Mouse (Mus musculus): ENCODE measurements around the gene Car10. TPM values are rescaled to one million over a fixed set of nuclear protein-coding genes. Genes with fewer than 3 reads are reported as not detected.

The Car10 gene
- polyA plus RNA-seq, 1 experiment from 2014 or later = 0.13 TPM

- Histone ChIP-seq H3K4me3 (replicated peaks; ENCODE audit: low read length) (no peak overlapping the region), H3K36me3 (ENCODE audit: control insufficient read depth, insufficient read depth, low read length) (no peaks in the 10 kb centered on the region), H3K27ac (ENCODE audit: low read length) (no peak overlapping the region), H3K27me3 (ENCODE audit: control insufficient read depth, insufficient read depth, low read length) (no peaks in the 10 kb centered on the region), H3K9ac (ENCODE audit: low read length) (no peak overlapping the region), H3K9me3 (replicated peaks; ENCODE audit: control insufficient read depth, low read length) (no peaks in the 10 kb centered on the region), H3K4me2 (ENCODE audit: low read depth, low read length) (no peak overlapping the region), H3K4me1 (ENCODE audit: control insufficient read depth, insufficient read depth, low read length) (no peaks in the 10 kb centered on the region)
- no peak for ATAC-seq (ENCODE audit: insufficient read depth, low FRiP score)
- 30% methylated on average over 3 of the region's 3 CpGs for WGBS
These were observed 349.7 kb downstream of the Car10 start for GRCm38 (mm10) chr11:93447566-93447965.

- Histone ChIP-seq H3K4me2 (ENCODE audit: low read depth, low read length) (no peak overlapping the region), H3K9ac (ENCODE audit: low read length) (no peak overlapping the region), H3K27me3 (ENCODE audit: control insufficient read depth, insufficient read depth, low read length) (no peaks in the 10 kb centered on the region), H3K4me1 (ENCODE audit: control insufficient read depth, insufficient read depth, low read length) (no peaks in the 10 kb centered on the region), H3K4me3 (replicated peaks; ENCODE audit: low read length) (no peak overlapping the region), H3K9me3 (replicated peaks; ENCODE audit: control insufficient read depth, low read length) (no peaks in the 10 kb centered on the region), H3K36me3 (ENCODE audit: control insufficient read depth, insufficient read depth, low read length) (no peaks in the 10 kb centered on the region), H3K27ac (ENCODE audit: low read length) (no peak overlapping the region)
- 64% methylated on average over 12 of the region's 12 CpGs for WGBS
- ATAC-seq (ENCODE audit: insufficient read depth, low FRiP score) = no peak
These were observed 350.7 kb downstream of the Car10 start for GRCm38 (mm10) chr11:93448290-93449256.

- no peak for ATAC-seq (ENCODE audit: insufficient read depth, low FRiP score)
- 31% methylated on average over 7 of the region's 7 CpGs for WGBS
These were observed 352.7 kb downstream of the Car10 start for GRCm38 (mm10) chr11:93450535-93450934.

DNA sequence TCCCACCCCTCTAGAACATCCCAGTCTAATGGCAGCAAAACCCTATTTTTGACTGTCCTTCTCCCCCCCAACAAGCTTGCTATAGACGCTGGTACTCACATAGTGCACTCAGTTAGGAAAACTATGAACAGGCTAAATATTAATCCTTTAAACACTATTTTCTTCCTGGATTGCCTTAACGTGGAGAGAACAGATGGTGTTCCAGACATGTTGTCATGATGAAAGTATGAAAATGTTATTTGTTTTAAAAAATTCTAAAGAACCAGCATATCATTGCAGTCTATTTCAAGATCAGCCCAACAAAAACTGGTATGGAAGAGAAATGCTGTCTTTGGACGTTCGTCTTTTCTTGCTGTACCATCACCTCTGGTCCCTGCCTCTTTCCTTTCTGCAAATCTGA is 368.4 kb downstream of the Car10 start:
- WGBS = 69% methylated on average over 4 of the region's 4 CpGs
- no peak overlapping the region for H3K27ac ChIP-seq (ENCODE audit: low read length)
- ATAC-seq (ENCODE audit: insufficient read depth, low FRiP score) = no peak
- H3K4me1 ChIP-seq (ENCODE audit: control insufficient read depth, insufficient read depth, low read length) = no peaks in the 10 kb centered on the region
- H3K36me3 ChIP-seq (ENCODE audit: control insufficient read depth, insufficient read depth, low read length) = no peaks in the 10 kb centered on the region
- H3K27me3 ChIP-seq (ENCODE audit: control insufficient read depth, insufficient read depth, low read length) = no peaks in the 10 kb centered on the region
- H3K9ac ChIP-seq (ENCODE audit: low read length) = no peak overlapping the region
- no peak overlapping the region for H3K4me2 ChIP-seq (ENCODE audit: low read depth, low read length)
- H3K9me3 ChIP-seq (replicated peaks; ENCODE audit: control insufficient read depth, low read length) = no peaks in the 10 kb centered on the region
- no peak overlapping the region for H3K4me3 ChIP-seq (replicated peaks; ENCODE audit: low read length)

More at GRCm38 (mm10) chr11:93450535-93450934, 352.7 kb downstream of the Car10 start:
- H3K27ac ChIP-seq (ENCODE audit: low read length) = no peak overlapping the region
- no peak overlapping the region for H3K4me3 ChIP-seq (replicated peaks; ENCODE audit: low read length)
- no peak overlapping the region for H3K9ac ChIP-seq (ENCODE audit: low read length)
- H3K36me3 ChIP-seq (ENCODE audit: control insufficient read depth, insufficient read depth, low read length) = no peaks in the 10 kb centered on the region
- H3K4me2 ChIP-seq (ENCODE audit: low read depth, low read length) = no peak overlapping the region
- no peaks in the 10 kb centered on the region for H3K27me3 ChIP-seq (ENCODE audit: control insufficient read depth, insufficient read depth, low read length)
- H3K4me1 ChIP-seq (ENCODE audit: control insufficient read depth, insufficient read depth, low read length) = no peaks in the 10 kb centered on the region
- H3K9me3 ChIP-seq (replicated peaks; ENCODE audit: control insufficient read depth, low read length) = no peaks in the 10 kb centered on the region

GRCm38 (mm10) chr11:93467711-93468110 is 369.9 kb downstream of the Car10 start:
- Histone ChIP-seq H3K27me3 (ENCODE audit: control insufficient read depth, insufficient read depth, low read length) (no peaks in the 10 kb centered on the region), H3K4me1 (ENCODE audit: control insufficient read depth, insufficient read depth, low read length) (no peaks in the 10 kb centered on the region), H3K9ac (ENCODE audit: low read length) (no peak overlapping the region), H3K9me3 (replicated peaks; ENCODE audit: control insufficient read depth, low read length) (no peaks in the 10 kb centered on the region), H3K27ac (ENCODE audit: low read length) (no peak overlapping the region), H3K36me3 (ENCODE audit: control insufficient read depth, insufficient read depth, low read length) (no peaks in the 10 kb centered on the region), H3K4me3 (replicated peaks; ENCODE audit: low read length) (no peak overlapping the region), H3K4me2 (ENCODE audit: low read depth, low read length) (no peak overlapping the region)
- ATAC-seq (ENCODE audit: insufficient read depth, low FRiP score) = no peak
- WGBS = 81% methylated on average over 3 of the region's 3 CpGs

DNA sequence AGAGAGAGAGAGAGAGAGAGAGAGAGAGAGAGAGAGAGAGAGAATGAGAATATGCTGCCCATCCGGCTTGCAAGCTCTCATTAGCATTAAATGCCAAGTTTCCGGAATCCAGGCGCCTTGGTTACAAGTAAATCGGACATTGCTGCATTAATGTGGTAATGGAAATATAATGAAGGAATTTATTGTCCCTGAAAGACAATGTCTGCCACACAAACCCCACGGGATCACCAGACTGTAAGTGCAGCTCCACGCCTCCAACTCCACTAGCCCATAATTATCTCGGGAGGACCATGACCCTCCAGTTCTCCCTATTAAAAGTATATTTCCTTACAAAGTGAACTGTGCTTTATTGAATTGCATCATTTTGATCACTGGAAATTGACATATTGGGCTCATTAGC is 372.9 kb downstream of the Car10 start:
- ATAC-seq (ENCODE audit: insufficient read depth, low FRiP score) = no peak
- Histone ChIP-seq H3K4me3 (replicated peaks; ENCODE audit: low read length) (no peak overlapping the region), H3K4me1 (ENCODE audit: control insufficient read depth, insufficient read depth, low read length) (no peaks in the 10 kb centered on the region), H3K27me3 (ENCODE audit: control insufficient read depth, insufficient read depth, low read length) (no peaks in the 10 kb centered on the region), H3K9ac (ENCODE audit: low read length) (no peak overlapping the region), H3K9me3 (replicated peaks; ENCODE audit: control insufficient read depth, low read length) (no peaks in the 10 kb centered on the region), H3K36me3 (ENCODE audit: control insufficient read depth, insufficient read depth, low read length) (no peaks in the 10 kb centered on the region), H3K4me2 (ENCODE audit: low read depth, low read length) (no peak overlapping the region), H3K27ac (ENCODE audit: low read length) (no peak overlapping the region)
- 79% methylated on average over 7 of the region's 7 CpGs for WGBS

DNA sequence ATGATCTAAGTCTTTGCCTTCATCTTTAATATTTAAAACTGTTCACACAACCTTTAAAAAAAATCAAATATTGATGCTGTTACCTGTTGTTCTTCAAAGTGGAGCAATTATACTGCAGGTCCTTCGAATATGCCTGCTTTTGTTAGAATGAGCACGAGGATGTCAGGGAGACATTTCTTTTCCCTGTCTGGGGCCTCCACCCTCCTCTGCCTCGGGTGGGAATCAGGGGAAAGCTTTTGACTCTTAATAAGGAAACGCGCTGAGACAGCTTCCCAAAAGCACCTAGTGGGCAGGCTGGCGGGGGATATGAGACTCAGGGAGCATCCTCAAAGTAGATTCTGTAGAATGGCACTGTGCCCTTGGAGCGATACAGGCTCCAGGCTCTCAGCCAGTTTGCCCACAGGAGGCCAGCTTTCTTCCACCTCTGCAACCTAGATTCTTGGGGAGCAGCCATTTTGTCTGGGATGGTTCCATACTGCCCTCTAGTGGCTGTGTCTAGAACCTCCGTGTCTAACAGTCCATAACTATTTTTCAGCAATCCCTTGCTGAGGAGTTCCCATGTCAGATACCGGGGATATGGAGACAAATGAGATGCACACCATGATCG is 373.8 kb downstream of the Car10 start:
- no peak overlapping the region for H3K4me3 ChIP-seq (replicated peaks; ENCODE audit: low read length)
- 0 out of 2 replicates have a peak, but pooled peaks have one; percentile 33 for ATAC-seq (ENCODE audit: insufficient read depth, low FRiP score)
- no peak overlapping the region for H3K4me2 ChIP-seq (ENCODE audit: low read depth, low read length)
- H3K4me1 ChIP-seq (ENCODE audit: control insufficient read depth, insufficient read depth, low read length) = no peaks in the 10 kb centered on the region
- H3K9ac ChIP-seq (ENCODE audit: low read length) = no peak overlapping the region
- H3K9me3 ChIP-seq (replicated peaks; ENCODE audit: control insufficient read depth, low read length) = no peaks in the 10 kb centered on the region
- no peaks in the 10 kb centered on the region for H3K36me3 ChIP-seq (ENCODE audit: control insufficient read depth, insufficient read depth, low read length)
- no peaks in the 10 kb centered on the region for H3K27me3 ChIP-seq (ENCODE audit: control insufficient read depth, insufficient read depth, low read length)
- no peak overlapping the region for H3K27ac ChIP-seq (ENCODE audit: low read length)
- WGBS = 43% methylated on average over 10 of the region's 10 CpGs

DNA sequence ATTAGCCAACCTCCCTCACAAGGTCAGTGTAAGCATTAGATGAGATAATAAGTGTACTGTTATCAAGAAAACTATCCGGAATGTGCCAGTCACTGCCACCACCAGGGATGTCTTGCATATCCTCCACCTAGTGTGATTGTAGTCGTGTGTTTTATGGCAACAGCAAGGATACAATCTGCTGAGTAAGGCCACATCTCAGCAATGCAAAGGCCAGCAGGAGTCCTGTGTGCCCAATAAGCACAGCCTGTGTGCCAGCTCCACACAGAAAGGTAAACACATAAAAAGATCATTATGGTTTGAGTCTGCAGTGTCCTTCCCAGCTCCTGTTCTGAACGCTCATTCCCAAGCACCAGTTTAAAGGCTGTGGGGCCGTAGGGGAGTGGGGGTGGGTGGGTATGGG is 386.8 kb downstream of the Car10 start:
- Histone ChIP-seq H3K9ac (ENCODE audit: low read length) (no peak overlapping the region), H3K4me1 (ENCODE audit: control insufficient read depth, insufficient read depth, low read length) (no peaks in the 10 kb centered on the region), H3K9me3 (replicated peaks; ENCODE audit: control insufficient read depth, low read length) (no peaks in the 10 kb centered on the region), H3K4me2 (ENCODE audit: low read depth, low read length) (no peak overlapping the region), H3K27me3 (ENCODE audit: control insufficient read depth, insufficient read depth, low read length) (no peaks in the 10 kb centered on the region), H3K36me3 (ENCODE audit: control insufficient read depth, insufficient read depth, low read length) (no peaks in the 10 kb centered on the region), H3K4me3 (replicated peaks; ENCODE audit: low read length) (no peak overlapping the region), H3K27ac (ENCODE audit: low read length) (no peak overlapping the region)
- 69% methylated on average over 4 of the region's 4 CpGs for WGBS
- ATAC-seq (ENCODE audit: insufficient read depth, low FRiP score) = no peak

GRCm38 (mm10) chr11:93487021-93487420 is 389.2 kb downstream of the Car10 start:
- Histone ChIP-seq H3K4me2 (ENCODE audit: low read depth, low read length) (no peak overlapping the region), H3K9me3 (replicated peaks; ENCODE audit: control insufficient read depth, low read length) (no peaks in the 10 kb centered on the region), H3K4me1 (ENCODE audit: control insufficient read depth, insufficient read depth, low read length) (no peaks in the 10 kb centered on the region), H3K27me3 (ENCODE audit: control insufficient read depth, insufficient read depth, low read length) (no peaks in the 10 kb centered on the region), H3K36me3 (ENCODE audit: control insufficient read depth, insufficient read depth, low read length) (no peaks in the 10 kb centered on the region), H3K27ac (ENCODE audit: low read length) (no peak overlapping the region), H3K9ac (ENCODE audit: low read length) (no peak overlapping the region), H3K4me3 (replicated peaks; ENCODE audit: low read length) (no peak overlapping the region)
- no peak for ATAC-seq (ENCODE audit: insufficient read depth, low FRiP score)
- 77% methylated on average over 1 of the region's 1 CpGs for WGBS

Data from stomach, embryonic 16.5 days (tissue).